ENCODE assay signal across 17 mouse cellular contexts in the genomic region with DNA sequence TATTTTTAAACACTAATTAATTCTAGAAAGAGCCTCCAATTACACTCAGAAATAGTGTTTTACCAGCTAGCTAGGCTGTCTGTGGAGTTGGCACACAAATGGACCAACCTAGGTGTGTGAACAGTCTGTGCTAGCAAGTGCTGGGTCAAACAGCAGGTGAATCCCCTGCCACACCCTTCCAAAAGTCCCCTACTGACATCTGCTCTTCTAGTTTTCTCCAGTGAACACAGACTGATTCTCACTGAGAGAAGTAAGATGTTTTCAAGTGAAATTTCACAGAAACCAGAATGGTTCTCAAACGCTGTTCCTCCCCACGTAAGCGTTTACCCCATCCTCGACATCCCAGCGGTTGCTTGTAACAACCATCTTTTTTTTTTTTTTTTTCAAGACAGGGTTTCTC. TPM values are rescaled to one million over a fixed set of nuclear protein-coding genes. Genes with fewer than 3 reads are reported as not detected.
A peak's percentile ranks its signal among the peaks of the same experiment; 100 is the strongest.
DNase-seq lines count a peak whose midpoint lies in the region; ATAC-seq and TF ChIP-seq lines count a peak whose summit lies in the region.
"Had no signal": no experiment of that assay in that cellular context is flagged by ENCODE, and none has a peak within 500 bp of the region (broad histone marks: within the 10 kb centered on the region; RNA-seq: fewer than 3 reads in every experiment).

No protein-coding gene starts in this region.

- WGBS in liver, postnatal 0 days (ENCODE audit: insufficient replicate concordance), result 90% methylated on average over 5 of the region's 5 CpGs
- 90% methylated on average over 5 of the region's 5 CpGs for WGBS in liver, embryonic 12.5 days (ENCODE audit: insufficient replicate concordance)
- WGBS in bone marrow, adult 2 months, result 84% methylated on average over 5 of the region's 5 CpGs
- WGBS in forebrain, postnatal 0 days, result 90% methylated on average over 5 of the region's 5 CpGs

- intact Hi-C loops in heart, postnatal 14 days (cut with DNase I), result no loop called here

- no peak for DNase-seq in liver, postnatal 0 days
- peak; percentile 42 to 53 for DNase-seq in B cell, adult 2 months
- DNase-seq in heart, postnatal 14 days, result no peak
- DNase-seq in forebrain, postnatal 0 days, result no peak
- DNase-seq: adrenal gland, postnatal 10 days; cerebellum, adult 18-20 months; cerebellum, postnatal 10 days; kidney, adult 11 months had no signal

- TF ChIP-seq POLR2A in bone marrow, adult 2 months (IDR thresholded peaks at IDR 0.05; ENCODE audit: borderline replicate concordance, control insufficient read depth, low read depth, low read length), result no peak

- 0 out of 2 replicates have a peak overlapping the region, but pooled peaks have one; percentile 8 for H3K27ac ChIP-seq in liver, postnatal 0 days (ENCODE audit: low read depth)
- H3K27ac ChIP-seq in liver, embryonic 12.5 days, result no peak overlapping the region
- H3K27ac ChIP-seq in bone marrow, adult 2 months (ENCODE audit: control insufficient read depth, insufficient read depth, low read depth, low read length, poor library complexity), result peak overlapping the region; percentile 52
- H3K27ac ChIP-seq in forebrain, postnatal 0 days (ENCODE audit: low read depth, low read length), result no peak overlapping the region
- H3K27ac ChIP-seq: embryonic facial prominence, embryonic 15.5 days; heart, embryonic 10.5 days; hindbrain, embryonic 15.5 days had no signal

- H3K9ac ChIP-seq in liver, postnatal 0 days (replicated peaks), result no peak overlapping the region
- no peak overlapping the region for H3K9ac ChIP-seq in liver, embryonic 12.5 days
- H3K9ac ChIP-seq in forebrain, postnatal 0 days, result no peak overlapping the region
- H3K9ac ChIP-seq: embryonic facial prominence, embryonic 15.5 days; hindbrain, embryonic 15.5 days had no signal

- peaks cover 16% of the 10 kb centered on the region for H3K4me1 ChIP-seq in liver, postnatal 0 days (ENCODE audit: insufficient read depth)
- H3K4me1 ChIP-seq in liver, embryonic 12.5 days, result peaks cover 12% of the 10 kb centered on the region
- peaks cover 7% of the 10 kb centered on the region for H3K4me1 ChIP-seq in bone marrow, adult 2 months (ENCODE audit: control insufficient read depth, insufficient read depth, low read length)
- no peaks in the 10 kb centered on the region for H3K4me1 ChIP-seq in forebrain, postnatal 0 days (ENCODE audit: insufficient read depth)

- H3K4me2 ChIP-seq in liver, postnatal 0 days (ENCODE audit: low read depth, low read length), result no peak overlapping the region
- H3K4me2 ChIP-seq in liver, embryonic 12.5 days, result no peak overlapping the region
- H3K4me2 ChIP-seq in forebrain, postnatal 0 days (ENCODE audit: low read depth), result no peak overlapping the region
- H3K4me2 ChIP-seq: embryonic facial prominence, embryonic 15.5 days; hindbrain, embryonic 15.5 days had no signal

- H3K4me3 ChIP-seq in liver, postnatal 0 days (ENCODE audit: low read depth, low read length), result no peak overlapping the region
- H3K4me3 ChIP-seq in liver, embryonic 12.5 days, result no peak overlapping the region
- no peak overlapping the region for H3K4me3 ChIP-seq in bone marrow, adult 2 months (replicated peaks; ENCODE audit: control insufficient read depth, low read depth, low read length)
- no peak overlapping the region for H3K4me3 ChIP-seq in forebrain, postnatal 0 days (ENCODE audit: low read depth, low read length)
- H3K4me3 ChIP-seq: embryonic facial prominence, embryonic 15.5 days; erythroblast, embryonic 14.5 days; forebrain, embryonic 10.5 days; heart, embryonic 10.5 days; hindbrain, embryonic 15.5 days had no signal

- no peak for ATAC-seq in liver, postnatal 0 days
- ATAC-seq in liver, embryonic 12.5 days, result no peak
- ATAC-seq in neutrophil, adult 5-6 weeks (ENCODE audit: extremely low read depth, insufficient number of reproducible peaks, low FRiP score, poor library complexity, severe bottlenecking), result 0 out of 2 replicates have a peak, but pooled peaks have one; percentile 37
- ATAC-seq in forebrain, postnatal 0 days, result no peak
- ATAC-seq: forebrain, embryonic 14.5 days had no signal

- TF ChIP-seq CTCF in liver, postnatal 0 days (IDR thresholded peaks at IDR 0.05; ENCODE audit: low read depth), result no peak
- TF ChIP-seq CTCF in bone marrow, adult 2 months (IDR thresholded peaks at IDR 0.05; ENCODE audit: control insufficient read depth, insufficient read depth, low read length), result no peak
- TF ChIP-seq CTCF in forebrain, postnatal 0 days (IDR thresholded peaks at IDR 0.05; ENCODE audit: low read depth), result no peak

- TF ChIP-seq EP300 in liver, postnatal 0 days (IDR thresholded peaks at IDR 0.05; ENCODE audit: low read depth), result no peak

- H3K36me3 ChIP-seq in liver, postnatal 0 days (replicated peaks; ENCODE audit: insufficient read depth, low read length), result no peaks in the 10 kb centered on the region
- no peaks in the 10 kb centered on the region for H3K36me3 ChIP-seq in liver, embryonic 12.5 days
- H3K36me3 ChIP-seq in forebrain, postnatal 0 days (ENCODE audit: insufficient read depth), result no peaks in the 10 kb centered on the region
- H3K36me3 ChIP-seq: embryonic facial prominence, embryonic 15.5 days; heart, embryonic 10.5 days; hindbrain, embryonic 15.5 days had no signal

- no peaks in the 10 kb centered on the region for H3K9me3 ChIP-seq in liver, postnatal 0 days (ENCODE audit: low read length)
- H3K9me3 ChIP-seq in liver, embryonic 12.5 days (replicated peaks), result no peaks in the 10 kb centered on the region
- no peaks in the 10 kb centered on the region for H3K9me3 ChIP-seq in forebrain, postnatal 0 days (ENCODE audit: low read length)
- H3K9me3 ChIP-seq: embryonic facial prominence, embryonic 15.5 days; heart, embryonic 10.5 days; hindbrain, embryonic 15.5 days had no signal

- H3K27me3 ChIP-seq in liver, postnatal 0 days (ENCODE audit: insufficient read depth, low read length), result no peaks in the 10 kb centered on the region
- no peaks in the 10 kb centered on the region for H3K27me3 ChIP-seq in liver, embryonic 12.5 days (replicated peaks)
- no peaks in the 10 kb centered on the region for H3K27me3 ChIP-seq in forebrain, postnatal 0 days (ENCODE audit: insufficient read depth, low read length)
- H3K27me3 ChIP-seq: embryonic facial prominence, embryonic 15.5 days; hindbrain, embryonic 15.5 days had no signal

RNA-seq across cellular contexts. Expression of a gene that starts 25.7 kb away (rescaled TPM):
- polyA plus RNA-seq in liver, postnatal 0 days (2015; fragmentation: Nextera tagmentation; extraction: Ambion mirVana), result 1.7 TPM in 2 replicates
- polyA plus RNA-seq in liver, embryonic 12.5 days (2016; fragmentation: Nextera tagmentation; extraction: Ambion mirVana), result 3.1 and 4.1 TPM in 2 replicates
- 5.7 and 9.1 TPM in 2 replicates for polyA plus RNA-seq in bone marrow, adult 2 months (2011; ENCODE audit: insufficient read depth, insufficient read length, low replicate concordance, missing spikeins)
- 29.1 and 30.5 TPM in 2 replicates for total RNA-seq in neutrophil, adult 5-6 weeks (2017)
- 10 to 100 TPM; 16.7 to 17.5 TPM for total RNA-seq in heart, postnatal 14 days (2021)
- 13.8 and 19.0 TPM in 2 replicates for total RNA-seq in forebrain, postnatal 0 days (2014; rRNA removed)
- 3.2 and 5.0 TPM in 2 replicates for polyA plus RNA-seq in forebrain, postnatal 0 days (2015; fragmentation: Nextera tagmentation; extraction: Ambion mirVana)

Comparison
In these comparisons a context has a peak if more than half of its experiments do, and no peak if none do; other contexts are left out.
1. H3K27ac ChIP-seq: peak in liver, postnatal 0 days (single experiment) and bone marrow, adult 2 months (single experiment); none in liver, embryonic 12.5 days (single experiment) and forebrain, postnatal 0 days (single experiment).
2. DNase-seq: peak in B cell, adult 2 months (2 of 2); none in liver, postnatal 0 days (single experiment), heart, postnatal 14 days (0 of 2) and forebrain, postnatal 0 days (single experiment).